Mouse (Mus musculus): ENCODE measurements around the gene Gm39566. TPM values are rescaled to one million over a fixed set of nuclear protein-coding genes. Genes with fewer than 3 reads are reported as not detected.

The Gm39566 gene
- total and polyA plus RNA-seq, 3 experiments = 0.04 TPM; not detected in 2

- DNase-seq (ENCODE audit: low read depth, low spot score) = no peak
- Histone ChIP-seq H3K36me3 (ENCODE audit: control insufficient read depth in 1 of 2, insufficient read depth in 2 of 2, low read length in 2 of 2) (peaks cover 0 to 14% of the 10 kb centered on the region in 2 experiments; a peak in 2 of 4 replicates), H3K27ac (ENCODE audit: control insufficient read depth, low read depth, low read length) (no peak overlapping the region), H3K27me3 (ENCODE audit: control insufficient read depth in 1 of 2, insufficient read depth in 2 of 2, low read length in 2 of 2) (no peaks in the 10 kb centered on the region), H3K9ac (ENCODE audit: control insufficient read depth, low read depth, low read length, poor library complexity, severe bottlenecking) (no peak overlapping the region), H3K9me3 (replicated peaks; ENCODE audit: insufficient read depth, low read length) (no peaks in the 10 kb centered on the region), H3K4me3 (ENCODE audit: control insufficient read depth in 1 of 2, insufficient read depth in 1 of 2, low read depth in 2 of 2, low read length in 2 of 2) (no peak overlapping the region), H3K4me1 (ENCODE audit: control insufficient read depth in 1 of 2, insufficient read depth in 2 of 2, low read length in 2 of 2) (peaks cover 7 to 28% of the 10 kb centered on the region in 2 experiments; a peak in 3 of 4 replicates), H3K79me2 (ENCODE audit: control insufficient read depth, insufficient read depth, low read length, poor library complexity) (peaks cover 3% of the 10 kb centered on the region; the same call in 1 of the 2 replicates)
- TF ChIP-seq POLR2AphosphoS5 (IDR thresholded peaks at IDR 0.05; ENCODE audit: borderline replicate concordance, low read depth, low read length) = no peak
- no peak for TF ChIP-seq CTCF (IDR thresholded peaks at IDR 0.05 in 2 of 3, conservative IDR thresholded peaks at IDR 0.05 in 1 of 3; ENCODE audit: control insufficient read depth in 1 of 3, insufficient read depth in 1 of 3, low read depth in 2 of 3, low read length in 3 of 3, poor library complexity in 1 of 3, severe bottlenecking in 1 of 3)
- TF ChIP-seq POLR2A (IDR thresholded peaks at IDR 0.05; ENCODE audit: control insufficient read depth in 1 of 2, insufficient read depth in 1 of 2, low read depth in 1 of 2, low read length in 2 of 2, poor library complexity in 1 of 2) = no peak
- TF ChIP-seq MAX (IDR thresholded peaks at IDR 0.05; ENCODE audit: low read length) = no peak
- TF ChIP-seq POLR2AphosphoS2 (IDR thresholded peaks at IDR 0.05; ENCODE audit: low read length) = no peak
Measured at GRCm38 (mm10) chr11:69850754-69851153, 35.7 kb upstream of the Gm39566 start.

GRCm38 (mm10) chr11:69849884-69850283 lies 34.8 kb upstream of the Gm39566 start:
- no peaks in the 10 kb centered on the region for H3K27me3 ChIP-seq (ENCODE audit: control insufficient read depth in 1 of 2, insufficient read depth in 2 of 2, low read length in 2 of 2)
- H3K36me3 ChIP-seq (ENCODE audit: control insufficient read depth in 1 of 2, insufficient read depth in 2 of 2, low read length in 2 of 2) = peaks cover 0 to 10% of the 10 kb centered on the region in 2 experiments; a peak in 2 of 4 replicates
- H3K9ac ChIP-seq (ENCODE audit: control insufficient read depth, low read depth, low read length, poor library complexity, severe bottlenecking) = no peak overlapping the region
- peaks cover 3% of the 10 kb centered on the region; the same call in 1 of the 2 replicates for H3K79me2 ChIP-seq (ENCODE audit: control insufficient read depth, insufficient read depth, low read length, poor library complexity)
- no peak overlapping the region for H3K4me3 ChIP-seq (ENCODE audit: control insufficient read depth in 1 of 2, insufficient read depth in 1 of 2, low read depth in 2 of 2, low read length in 2 of 2)
- TF ChIP-seq E2F4 (IDR thresholded peaks at IDR 0.05; ENCODE audit: borderline replicate concordance, low read depth, low read length) (no peak), MYB (IDR thresholded peaks at IDR 0.05; ENCODE audit: low read depth, low read length) (no peak), RAD21 (IDR thresholded peaks at IDR 0.05; ENCODE audit: low read depth, low read length) (no peak), ZNF384 (IDR thresholded peaks at IDR 0.05; ENCODE audit: low read depth, low read length) (no peak), POLR2A (IDR thresholded peaks at IDR 0.05; ENCODE audit: control insufficient read depth in 1 of 2, insufficient read depth in 1 of 2, low read depth in 1 of 2, low read length in 2 of 2, poor library complexity in 1 of 2) (no peak), GATA1 (IDR thresholded peaks at IDR 0.05; ENCODE audit: low read depth, low read length) (no peak), MAFK (IDR thresholded peaks at IDR 0.05; ENCODE audit: borderline replicate concordance, low read depth, low read length) (no peak), SIN3A (IDR thresholded peaks at IDR 0.05; ENCODE audit: low read length) (no peak), HCFC1 (IDR thresholded peaks at IDR 0.05; ENCODE audit: low read depth, low read length) (no peak), ZKSCAN1 (IDR thresholded peaks at IDR 0.05; ENCODE audit: low read depth, low read length) (no peak), EP300 (IDR thresholded peaks at IDR 0.05; ENCODE audit: low read depth in 1 of 2, low read length in 2 of 2) (no peak), JUND (IDR thresholded peaks at IDR 0.05; ENCODE audit: low read depth, low read length) (no peak), MEF2A (IDR thresholded peaks at IDR 0.05; ENCODE audit: extremely low read depth, insufficient replicate concordance, low read depth, low read length, poor library complexity, severe bottlenecking) (no peak), POLR2AphosphoS5 (IDR thresholded peaks at IDR 0.05; ENCODE audit: borderline replicate concordance, low read depth, low read length) (no peak), ZMIZ1 (IDR thresholded peaks at IDR 0.05; ENCODE audit: low read depth, low read length) (no peak), MAZ (IDR thresholded peaks at IDR 0.05; ENCODE audit: low read depth, low read length) (no peak), RCOR1 (IDR thresholded peaks at IDR 0.05; ENCODE audit: low read depth, low read length) (no peak), SMC3 (IDR thresholded peaks at IDR 0.05; ENCODE audit: low read depth, low read length) (no peak), KAT2A (conservative IDR thresholded peaks at IDR 0.05; ENCODE audit: low read depth, low read length) (no peak), TAL1 (IDR thresholded peaks at IDR 0.05; ENCODE audit: low read length) (no peak)
- H3K9me3 ChIP-seq (replicated peaks; ENCODE audit: insufficient read depth, low read length) = no peaks in the 10 kb centered on the region
- DNase-seq (ENCODE audit: low read depth, low spot score) = no peak
- peaks cover 11 to 26% of the 10 kb centered on the region in 2 experiments; a peak in 3 of 4 replicates for H3K4me1 ChIP-seq (ENCODE audit: control insufficient read depth in 1 of 2, insufficient read depth in 2 of 2, low read length in 2 of 2)
- no peak overlapping the region for H3K27ac ChIP-seq (ENCODE audit: control insufficient read depth, low read depth, low read length)

Data from MEL (cell line).